Mouse (Mus musculus) MEL (cell line): ENCODE results near the gene Gpat3. TPM values are rescaled to one million over a fixed set of nuclear protein-coding genes. Genes with fewer than 3 reads are reported as not detected.
A peak's percentile ranks its signal among the peaks of the same experiment; 100 is the strongest.

Experiments
- DNase-seq: peaks from one replicate; pipeline ENCODE4 v3.0.0; 2011; ENCODE audit warnings: low read depth, low spot score
- H3K27ac ChIP-seq: 2 replicates; pipeline ENCODE4 v1.5.1; 2012; ENCODE audit warnings: low read depth, mild to moderate bottlenecking, control low read depth, low read length, moderate library complexity; ENCODE audit not compliant: control insufficient read depth
- H3K27me3 ChIP-seq, 2 experiments: fragments of 150-350 bp in 1 of 2; sonication (generic) in 1 of 2; 2 replicates each; pipeline ENCODE4 v1.6.1; 2012; ENCODE audit warnings: low read length in 2 of 2, mild to moderate bottlenecking in 2 of 2, improper control_type of control experiment in 1 of 2, moderate library complexity in 1 of 2; ENCODE audit not compliant: insufficient read depth in 2 of 2, control insufficient read depth in 1 of 2
- H3K36me3 ChIP-seq, 2 experiments: 2 replicates each; pipeline ENCODE4 v1.6.1; 2012 to 2014; ENCODE audit warnings: low read length in 2 of 2, improper control_type of control experiment in 1 of 2, inconsistent platforms in 1 of 2, mild to moderate bottlenecking in 1 of 2; ENCODE audit not compliant: insufficient read depth in 2 of 2, control insufficient read depth in 1 of 2
- H3K4me1 ChIP-seq, 2 experiments: fragments of 150-350 bp in 1 of 2; sonication (generic) in 1 of 2; 2 replicates each; pipeline ENCODE4 v1.6.1; 2012; ENCODE audit warnings: low read length in 2 of 2, improper control_type of control experiment in 1 of 2, mild to moderate bottlenecking in 1 of 2; ENCODE audit not compliant: insufficient read depth in 2 of 2, control insufficient read depth in 1 of 2
- H3K4me3 ChIP-seq, 2 experiments: fragments of 150-350 bp in 1 of 2; sonication (generic) in 1 of 2; 2 replicates each; pipeline ENCODE4 v1.5.1; 2012; ENCODE audit warnings: low read depth in 2 of 2, low read length in 2 of 2, mild to moderate bottlenecking in 2 of 2, moderate library complexity in 2 of 2, control low read depth in 1 of 2, improper control_type of control experiment in 1 of 2; ENCODE audit not compliant: control insufficient read depth in 1 of 2, insufficient read depth in 1 of 2
- H3K79me2 ChIP-seq: 2 replicates; pipeline ENCODE4 v1.6.1; 2012; ENCODE audit warnings: mild to moderate bottlenecking, low read length, moderate library complexity; ENCODE audit not compliant: control insufficient read depth, poor library complexity, insufficient read depth
- H3K9ac ChIP-seq: 2 replicates; pipeline ENCODE4 v1.6.1; 2012; ENCODE audit warnings: low read depth, mild to moderate bottlenecking, control low read depth, low read length, moderate library complexity; ENCODE audit not compliant: control insufficient read depth, poor library complexity, severe bottlenecking
- H3K9me3 ChIP-seq: fragments of 150-350 bp; sonication (generic); replicated peaks from 2 replicates; pipeline ENCODE4 v1.6.1; 2012; ENCODE audit warnings: mild to moderate bottlenecking, low read length, improper control_type of control experiment, moderate library complexity; ENCODE audit not compliant: insufficient read depth
- CTCF ChIP-seq, 3 experiments: IDR thresholded peaks in 2 of 3; conservative IDR thresholded peaks in 1 of 3; 2 replicates each; pipeline ENCODE4 v1.5.1; 2011 to 2012; ENCODE audit warnings: low read length in 3 of 3, low read depth in 2 of 3, mild to moderate bottlenecking in 2 of 3, improper control_type of control experiment in 1 of 3, inconsistent platforms in 1 of 3, mixed read lengths in 1 of 3, moderate library complexity in 1 of 3; ENCODE audit not compliant: control insufficient read depth in 1 of 3, insufficient read depth in 1 of 3, poor library complexity in 1 of 3, severe bottlenecking in 1 of 3
- E2F4 ChIP-seq: IDR thresholded peaks from 2 replicates; pipeline ENCODE4 v1.6.1; 2011; ENCODE audit warnings: low read depth, low read length, improper control_type of control experiment, borderline replicate concordance
- EP300 ChIP-seq, 2 experiments: IDR thresholded peaks; 2 replicates each; pipeline ENCODE4 v1.6.1; 2011; ENCODE audit warnings: improper control_type of control experiment in 2 of 2, low read length in 2 of 2, low read depth in 1 of 2, mild to moderate bottlenecking in 1 of 2
- GABPA ChIP-seq: IDR thresholded peaks from 2 replicates; pipeline ENCODE4 v1.6.1; 2012; ENCODE audit warnings: low read depth, mild to moderate bottlenecking, inconsistent platforms, low read length, improper control_type of control experiment, moderate library complexity
- HCFC1 ChIP-seq: IDR thresholded peaks from 2 replicates; pipeline ENCODE4 v1.6.1; 2012; ENCODE audit warnings: low read depth, mild to moderate bottlenecking, inconsistent platforms, low read length, improper control_type of control experiment, moderate library complexity
- KAT2A ChIP-seq: conservative IDR thresholded peaks from 2 replicates; pipeline ENCODE4 v1.6.1; 2012; ENCODE audit warnings: low read depth, low read length, improper control_type of control experiment, inconsistent platforms
- MAFK ChIP-seq: IDR thresholded peaks from 2 replicates; pipeline ENCODE4 v1.6.1; 2011; ENCODE audit warnings: low read depth, mild to moderate bottlenecking, low read length, improper control_type of control experiment, borderline replicate concordance
- MAX ChIP-seq: IDR thresholded peaks from 2 replicates; pipeline ENCODE4 v1.6.1; 2011; ENCODE audit warnings: low read length, improper control_type of control experiment
- MXI1 ChIP-seq: IDR thresholded peaks from 2 replicates; pipeline ENCODE4 v1.6.1; 2011; ENCODE audit warnings: mild to moderate bottlenecking, low read depth, low read length, improper control_type of control experiment
- MYB ChIP-seq: IDR thresholded peaks from 2 replicates; pipeline ENCODE4 v1.6.1; 2011; ENCODE audit warnings: mild to moderate bottlenecking, low read depth, low read length, improper control_type of control experiment
- NRF1 ChIP-seq: IDR thresholded peaks from 2 replicates; pipeline ENCODE4 v1.6.1; 2014; ENCODE audit warnings: low read depth, mild to moderate bottlenecking, inconsistent platforms, low read length, improper control_type of control experiment, moderate library complexity; ENCODE audit not compliant: poor library complexity, insufficient read depth, severe bottlenecking
- POLR2A ChIP-seq, 2 experiments: IDR thresholded peaks; 2 replicates each; pipeline ENCODE4 v1.6.1; 2011 to 2012; ENCODE audit warnings: low read length in 2 of 2, mild to moderate bottlenecking in 2 of 2, control low read depth in 1 of 2, improper control_type of control experiment in 1 of 2, low read depth in 1 of 2, moderate library complexity in 1 of 2; ENCODE audit not compliant: control insufficient read depth in 1 of 2, insufficient read depth in 1 of 2, poor library complexity in 1 of 2
- SIN3A ChIP-seq: IDR thresholded peaks from 2 replicates; pipeline ENCODE4 v1.6.1; 2012; ENCODE audit warnings: low read length, improper control_type of control experiment, inconsistent platforms
- TAL1 ChIP-seq: IDR thresholded peaks from 2 replicates; pipeline ENCODE4 v1.6.1; 2012; ENCODE audit warnings: mild to moderate bottlenecking, inconsistent platforms, low read length, moderate library complexity, mixed read lengths
- TCF12 ChIP-seq: IDR thresholded peaks from 2 replicates; pipeline ENCODE4 v1.6.1; 2014; ENCODE audit warnings: low read depth, mild to moderate bottlenecking, inconsistent platforms, low read length, improper control_type of control experiment, moderate library complexity
- UBTF ChIP-seq: IDR thresholded peaks from 2 replicates; pipeline ENCODE4 v1.6.1; 2012; ENCODE audit warnings: low read depth, mild to moderate bottlenecking, inconsistent platforms, low read length, improper control_type of control experiment, moderate library complexity, borderline replicate concordance; ENCODE audit not compliant: insufficient read depth
- USF1 ChIP-seq: IDR thresholded peaks from 2 replicates; pipeline ENCODE4 v1.6.1; 2014; ENCODE audit warnings: low read depth, mild to moderate bottlenecking, inconsistent platforms, low read length, improper control_type of control experiment, moderate library complexity
- USF2 ChIP-seq, 2 experiments: IDR thresholded peaks; 2 replicates each; pipeline ENCODE4 v1.6.1; 2011 to 2012; ENCODE audit warnings: improper control_type of control experiment in 2 of 2, low read length in 2 of 2, borderline replicate concordance in 1 of 2, inconsistent platforms in 1 of 2, low read depth in 1 of 2, mild to moderate bottlenecking in 1 of 2; ENCODE audit not compliant: insufficient read depth in 1 of 2
- ZKSCAN1 ChIP-seq: IDR thresholded peaks from 2 replicates; pipeline ENCODE4 v1.6.1; 2012; ENCODE audit warnings: low read depth, mild to moderate bottlenecking, inconsistent platforms, low read length, improper control_type of control experiment, moderate library complexity
- ZMIZ1 ChIP-seq: IDR thresholded peaks from 2 replicates; pipeline ENCODE4 v1.6.1; 2012; ENCODE audit warnings: low read depth, mild to moderate bottlenecking, inconsistent platforms, low read length, improper control_type of control experiment, moderate library complexity
- ZNF384 ChIP-seq: IDR thresholded peaks from 2 replicates; pipeline ENCODE4 v1.6.1; 2012; ENCODE audit warnings: low read depth, mild to moderate bottlenecking, inconsistent platforms, low read length, improper control_type of control experiment
- polyA plus RNA-seq, 2 experiments: library from polyadenylated mRNA; stranded (reverse) in 1 of 2; unstranded in 1 of 2; fragments of >175 nt in 1 of 2; fragments of >200 nt in 1 of 2; gene quantifications; 2 replicates each; pipeline versions ENCODE4 v1.2.1 to v1.2.4; 2012; ENCODE audit warnings: low replicate concordance in 2 of 2, low read depth in 1 of 2; ENCODE audit not compliant: insufficient read length in 2 of 2, insufficient read depth in 1 of 2, missing spikeins in 1 of 2
- total RNA-seq: library from RNA; depleted of rRNA; stranded (reverse); fragments of 300-350 nt; gene quantifications from 2 replicates; pipeline ENCODE4 v1.2.3, GENCODE M21; 2012

The Gpat3 gene
- total and polyA plus RNA-seq, 3 experiments, result 0.04 to 0.13 TPM; not detected in 1

DNA sequence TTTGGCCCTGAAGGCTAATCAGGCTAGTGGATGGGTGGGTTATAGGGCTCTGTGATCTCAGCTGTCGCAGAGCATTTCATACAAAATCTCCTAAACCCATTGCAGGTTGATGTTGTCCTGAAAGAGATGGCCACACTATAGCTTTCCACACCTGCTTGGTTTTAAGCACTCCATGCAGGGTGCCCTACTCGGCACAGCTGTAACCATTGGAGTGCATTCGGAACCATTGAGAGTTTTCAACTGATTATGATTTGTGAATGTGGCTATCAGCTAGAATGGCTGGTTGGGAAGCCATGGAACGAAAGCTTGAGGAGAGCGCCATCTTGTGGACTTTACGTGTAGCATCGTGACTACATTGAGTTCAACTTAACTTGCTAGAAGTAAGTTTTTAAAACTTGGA lies 69.5 kb downstream of the Gpat3 start (continued):
- no peak for TF ChIP-seq ZNF384
- TF ChIP-seq HCFC1, result 0 out of 2 replicates have a peak, but pooled peaks have one; percentile 35
- TF ChIP-seq SIN3A, result peak; percentile 57; the same call in 1 of the 2 replicates
- no peak for TF ChIP-seq GABPA
- no peak for TF ChIP-seq USF1
- no peak for TF ChIP-seq ZMIZ1
- TF ChIP-seq USF2 (IDR thresholded peaks at IDR 0.05; ENCODE audit: borderline replicate concordance in 1 of 2, insufficient read depth in 1 of 2, low read depth in 1 of 2, low read length in 2 of 2), result no peak
- no peak for TF ChIP-seq E2F4
- no peak for TF ChIP-seq TAL1
- peak; percentile 49; the same call in 1 of the 2 replicates for TF ChIP-seq MAX
- no peak for TF ChIP-seq MYB
- no peak for TF ChIP-seq UBTF
- no peak for TF ChIP-seq MAFK

DNA sequence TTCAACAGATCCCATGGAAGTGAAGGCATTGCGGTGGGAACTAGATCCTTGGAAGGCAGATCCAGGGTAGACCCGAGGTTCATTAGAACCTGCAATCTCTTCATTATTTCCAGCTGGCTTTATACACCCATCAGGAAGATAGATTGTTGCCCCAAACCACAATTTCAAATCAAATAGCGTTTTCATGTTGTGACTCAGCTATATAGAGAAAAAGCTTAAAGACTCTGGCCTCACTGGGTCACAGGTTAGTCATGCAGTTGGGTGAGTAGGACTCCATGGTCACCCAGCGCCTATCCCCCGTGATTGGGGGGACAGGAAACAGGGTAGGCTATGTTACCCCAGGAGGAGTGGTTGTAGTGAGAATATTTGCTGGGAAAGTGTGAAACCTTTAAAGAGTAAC lies 69.9 kb downstream of the Gpat3 start:
- H3K36me3 ChIP-seq, result peaks cover 0 to 3% of the 10 kb centered on the region in 2 experiments; a peak in 1 of 4 replicates
- H3K79me2 ChIP-seq, result no peaks in the 10 kb centered on the region
- DNase-seq, result no peak
- H3K9ac ChIP-seq, result no peak overlapping the region
- H3K27ac ChIP-seq, result no peak overlapping the region
- TF ChIP-seq MYB (no peak), CTCF (IDR thresholded peaks at IDR 0.05 in 2 of 3, conservative IDR thresholded peaks at IDR 0.05 in 1 of 3; ENCODE audit: control insufficient read depth in 1 of 3, insufficient read depth in 1 of 3, low read depth in 2 of 3, low read length in 3 of 3, poor library complexity in 1 of 3, severe bottlenecking in 1 of 3) (no peak), E2F4 (no peak), TCF12 (no peak), NRF1 (no peak), HCFC1 (no peak), EP300 (IDR thresholded peaks at IDR 0.05; ENCODE audit: low read depth in 1 of 2, low read length in 2 of 2) (no peak), ZKSCAN1 (no peak), MXI1 (no peak), MAX (no peak), KAT2A (no peak), MAFK (no peak), POLR2A (IDR thresholded peaks at IDR 0.05; ENCODE audit: control insufficient read depth in 1 of 2, insufficient read depth in 1 of 2, low read depth in 1 of 2, low read length in 2 of 2, poor library complexity in 1 of 2) (no peak)
- TF ChIP-seq, all 39 proteins: peak for 0
- Histone ChIP-seq H3K4me3 (no peak overlapping the region), H3K4me1 (0 out of 4 replicates have a peak, but pooled peaks cover 0 to 2% of the 10 kb centered on the region in 2 experiments), H3K9me3 (no peaks in the 10 kb centered on the region), H3K27me3 (no peaks in the 10 kb centered on the region)
